Mouse (Mus musculus) heart, adult 8-10 months (tissue): Measurements from ENCODE around the gene Oca2. TPM values are rescaled to one million over a fixed set of nuclear protein-coding genes. Genes with fewer than 3 reads are reported as not detected.
A peak's percentile ranks its signal among the peaks of the same experiment; 100 is the strongest.

Experiments
- DNase-seq: peaks from one replicate; pipeline ENCODE4 v3.0.0; 2022; ENCODE audit warnings: low spot score
- total RNA-seq, 4 experiments: library from RNA; stranded (reverse); gene quantifications; 2 replicates each; pipeline ENCODE4 v1.2.4; 2022

Gene Oca2
- total RNA-seq = not detected

DNA sequence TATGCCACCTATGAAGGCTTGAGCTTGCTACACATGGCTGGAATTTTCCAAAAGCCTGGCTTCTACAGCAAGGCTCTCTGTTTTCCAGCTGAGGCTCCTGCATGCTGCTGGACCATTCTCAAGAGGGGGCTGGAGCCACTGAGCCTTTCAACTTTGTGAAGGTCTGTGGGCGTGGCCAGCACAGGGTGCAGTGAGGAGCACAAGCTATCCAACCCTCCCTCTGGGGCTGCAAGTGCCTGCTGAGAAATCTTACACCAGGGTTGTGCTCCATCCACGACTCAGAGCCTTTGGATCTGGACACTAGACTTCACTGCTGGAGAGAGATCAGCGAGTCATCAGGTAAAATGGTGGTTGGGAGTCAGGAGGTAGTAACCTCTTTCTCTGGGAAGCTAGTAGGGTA, at the start of gene Oca2:
Oca2 (plus strand) TSS at position 218 of the 400 bp plus-strand sequence.
- no peak for DNase-seq

DNA sequence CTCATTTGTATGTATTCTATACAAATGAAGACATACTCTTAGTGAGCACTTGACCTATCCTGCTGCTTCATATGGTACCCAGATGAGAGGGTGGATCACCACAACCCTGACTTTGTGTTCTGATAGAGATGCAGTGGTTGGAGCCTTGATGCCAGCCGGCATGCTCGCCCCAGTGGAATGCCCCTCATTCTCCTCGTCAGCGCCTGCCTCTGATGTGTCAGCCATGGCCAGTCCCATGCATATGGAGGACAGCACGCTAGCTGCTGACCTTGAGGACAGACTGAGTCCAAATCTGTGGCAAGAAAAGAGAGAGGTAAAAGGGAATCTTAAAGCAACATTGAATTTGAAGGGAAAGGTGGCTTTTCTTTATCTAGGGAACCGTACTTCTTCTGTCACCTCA, 48.5 kb upstream of the Oca2 start:
- no peak for DNase-seq

DNA sequence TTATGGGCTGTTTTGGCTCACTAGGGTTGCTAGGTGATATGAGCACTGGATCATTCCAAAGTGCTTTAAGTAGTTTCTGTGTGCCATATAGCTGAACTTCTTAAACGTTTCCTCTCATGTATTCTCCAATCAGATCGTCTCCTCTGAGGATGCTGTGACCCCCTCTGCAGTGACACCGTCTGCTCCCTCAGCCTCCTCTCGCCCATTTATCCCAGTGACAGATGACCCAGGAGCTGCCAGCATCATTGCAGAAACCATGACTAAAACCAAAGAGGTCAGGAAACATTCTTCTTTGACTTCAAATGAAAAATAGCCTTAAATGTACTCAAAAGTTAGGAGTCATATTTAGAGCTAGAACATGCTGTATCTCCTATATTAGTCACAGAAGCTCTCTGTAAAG, 47.9 kb upstream of the Oca2 start:
- DNase-seq = no peak

DNA sequence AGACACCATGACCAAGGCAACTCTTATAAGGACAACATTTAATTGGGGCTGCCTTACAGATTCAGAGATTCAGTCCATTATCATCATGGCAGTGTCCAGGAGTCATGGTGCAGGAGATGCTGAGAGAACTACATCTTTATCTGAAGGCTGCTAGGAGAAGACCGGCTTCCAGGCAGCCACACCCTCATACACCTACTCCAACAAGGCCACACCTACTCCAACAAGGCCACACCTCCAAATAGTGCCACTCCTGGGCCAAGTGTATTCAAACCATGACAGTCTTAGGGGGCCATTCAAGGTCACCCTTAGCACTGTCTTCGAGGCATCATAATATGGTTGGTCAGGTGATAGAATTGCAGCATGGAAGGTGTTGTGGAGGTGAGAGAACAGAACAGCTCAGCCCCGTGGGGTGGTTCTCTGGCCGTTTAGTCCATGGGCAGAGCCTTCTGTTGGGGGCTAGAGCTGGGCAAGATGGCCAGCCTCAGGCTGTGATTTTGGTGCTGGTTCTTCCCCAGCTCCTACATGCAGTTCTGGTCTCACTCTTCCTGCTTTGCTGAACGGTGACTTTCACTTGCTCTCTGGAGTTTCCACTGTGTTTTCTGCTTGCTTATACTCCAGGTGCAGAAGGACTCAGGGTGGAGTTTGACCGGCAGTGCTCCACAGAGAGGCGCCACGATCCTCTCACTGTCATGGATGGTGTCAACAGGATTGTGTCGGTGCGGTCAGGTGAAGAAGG, 37.9 kb upstream of the Oca2 start:
- no peak for DNase-seq

DNA sequence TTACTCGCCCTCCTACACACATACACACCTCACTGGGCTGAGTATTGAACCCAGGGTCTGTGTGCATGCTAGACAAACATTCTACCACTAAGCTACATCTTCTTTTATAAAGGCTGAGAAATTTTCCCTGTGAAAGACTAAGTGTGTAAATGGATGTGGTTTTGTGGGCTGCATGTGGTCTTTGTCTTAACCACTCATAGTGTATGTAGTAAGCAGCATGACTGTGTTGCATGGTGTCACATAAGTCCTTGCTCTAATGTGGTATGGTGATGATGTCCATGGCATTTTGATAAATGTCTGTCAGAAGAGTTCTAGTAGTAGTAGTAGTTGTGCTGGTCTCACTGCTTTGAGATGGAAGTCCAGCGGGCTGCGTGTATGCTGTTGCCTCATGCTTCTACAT, 36.7 kb upstream of the Oca2 start:
- DNase-seq = no peak

DNA sequence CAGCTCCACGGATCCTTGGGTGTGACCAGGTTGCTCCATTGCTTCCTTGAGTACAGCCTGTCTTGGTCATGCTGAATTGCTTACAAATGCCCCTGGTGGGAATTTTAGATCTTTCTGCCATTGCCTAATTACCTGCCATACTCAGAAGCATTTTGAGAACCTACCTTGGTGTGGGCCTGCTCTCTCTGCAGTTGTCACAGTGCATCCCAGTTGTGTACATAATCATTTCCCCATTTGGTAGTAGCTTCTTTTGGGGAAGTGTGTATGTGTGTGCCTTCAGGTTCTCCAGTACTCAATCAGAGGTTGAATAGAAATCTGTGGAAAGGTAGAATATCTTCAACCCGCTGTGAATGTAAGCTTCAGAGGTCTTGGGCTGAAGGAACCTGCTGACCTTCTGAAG, 36.3 kb upstream of the Oca2 start:
- no peak for DNase-seq

DNA sequence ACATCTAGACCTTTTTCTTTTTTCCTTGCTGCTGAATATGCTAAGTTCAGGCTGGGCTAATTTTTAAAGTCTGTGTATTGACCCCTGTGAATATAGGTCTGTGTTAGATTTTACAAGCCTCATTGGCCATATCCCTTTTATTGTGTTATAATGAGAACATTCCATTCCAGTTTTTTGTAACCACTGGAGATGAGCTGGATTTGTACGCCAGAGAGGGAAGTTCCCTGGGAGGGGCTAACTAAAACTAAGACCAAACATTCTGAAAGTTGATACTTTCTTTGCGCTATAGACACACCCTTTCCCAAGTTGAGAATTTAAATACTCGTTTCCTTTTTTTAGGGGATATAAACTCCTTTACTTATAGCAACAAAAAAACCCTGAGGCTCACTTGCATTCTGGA, 34.7 kb upstream of the Oca2 start:
- no peak for DNase-seq

DNA sequence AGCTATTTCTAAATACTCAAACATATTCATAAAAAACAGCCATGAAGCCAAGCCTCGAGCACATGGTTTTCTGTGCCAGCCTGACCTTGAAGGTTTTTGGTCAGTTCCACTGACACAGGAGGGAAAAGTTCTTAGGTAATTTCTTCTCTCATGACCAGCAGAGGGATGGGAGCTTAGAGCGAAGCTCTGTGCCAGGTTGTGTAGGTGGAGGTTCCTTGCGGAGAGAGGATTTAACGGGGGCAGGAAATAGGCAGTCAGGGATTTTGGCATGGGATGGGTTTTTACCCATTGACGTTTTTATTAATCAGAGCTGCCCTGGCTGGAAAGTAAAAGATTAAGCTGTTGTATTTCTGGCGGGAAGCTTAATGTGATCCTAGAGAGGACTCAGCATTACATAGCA, 18.7 kb upstream of the Oca2 start:
- no peak for DNase-seq

DNA sequence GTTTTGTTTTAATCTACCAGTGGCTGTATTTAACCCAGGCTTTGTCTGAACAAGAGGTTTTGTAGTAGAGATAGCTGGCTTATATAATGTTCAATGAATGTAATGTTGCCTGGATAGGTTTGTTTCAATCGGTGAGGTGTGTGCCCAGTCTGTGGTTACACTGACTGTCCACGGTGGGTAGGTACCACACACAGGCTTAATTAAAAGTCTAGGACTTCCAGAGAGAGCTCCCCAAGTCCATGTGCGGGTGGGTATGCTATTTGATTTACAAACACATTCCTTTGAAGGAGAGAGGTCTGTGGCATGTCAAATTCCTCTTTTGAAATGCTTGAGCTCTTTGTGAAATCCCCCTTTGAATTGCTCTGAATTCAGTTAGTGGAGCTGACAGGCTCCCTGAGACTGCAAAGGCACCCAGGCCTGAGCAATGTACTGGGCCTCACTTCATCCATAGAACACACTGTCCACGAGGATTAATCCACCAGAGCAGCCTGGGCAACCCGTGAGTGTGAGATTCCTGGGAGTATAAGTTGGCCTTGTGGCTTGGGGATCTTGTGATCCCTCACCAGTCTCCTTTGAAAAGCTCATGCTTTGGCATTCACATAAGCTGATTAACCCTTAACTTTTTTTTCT, 3.7 kb upstream of the Oca2 start:
- DNase-seq = no peak

DNA sequence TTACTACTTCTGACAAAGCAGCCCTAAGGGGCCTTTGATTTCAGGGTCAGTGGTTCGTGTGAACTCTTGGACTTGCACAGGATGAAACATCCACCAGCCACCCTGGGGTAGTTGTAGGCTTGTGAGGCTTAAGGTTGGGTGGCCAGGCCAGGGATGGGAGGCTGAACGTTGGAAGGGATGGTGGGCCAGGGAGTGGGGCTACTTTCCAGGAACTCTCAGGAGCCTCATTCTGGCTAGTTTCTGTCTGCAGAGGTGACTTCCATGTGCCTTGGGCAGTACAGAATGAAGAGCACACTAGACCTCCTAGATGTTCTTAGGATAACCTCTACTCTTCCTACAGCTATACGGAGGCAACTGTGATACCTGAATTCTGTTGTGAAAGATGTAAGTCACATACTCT, 2.9 kb upstream of the Oca2 start:
- no peak for DNase-seq

DNA sequence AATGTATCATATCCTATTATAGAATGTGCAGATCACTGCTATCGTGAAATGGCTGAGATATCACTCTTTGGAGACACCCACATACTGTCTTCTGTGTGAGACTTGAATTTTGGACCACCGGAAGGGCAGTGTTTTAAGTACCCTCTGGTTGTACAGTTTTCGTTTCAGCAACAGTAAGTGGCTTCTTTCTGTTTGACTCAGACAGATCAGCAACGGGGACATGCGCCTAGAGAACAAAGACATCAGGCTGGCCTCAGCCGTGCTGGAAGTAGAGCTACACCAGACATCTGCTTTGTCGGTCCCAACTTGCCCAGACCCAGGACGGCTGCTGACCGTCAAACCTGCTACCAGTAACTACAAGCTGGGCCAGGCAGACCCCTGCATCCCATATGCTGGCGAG, 15.0 kb downstream of the Oca2 start:
- DNase-seq = no peak

DNA sequence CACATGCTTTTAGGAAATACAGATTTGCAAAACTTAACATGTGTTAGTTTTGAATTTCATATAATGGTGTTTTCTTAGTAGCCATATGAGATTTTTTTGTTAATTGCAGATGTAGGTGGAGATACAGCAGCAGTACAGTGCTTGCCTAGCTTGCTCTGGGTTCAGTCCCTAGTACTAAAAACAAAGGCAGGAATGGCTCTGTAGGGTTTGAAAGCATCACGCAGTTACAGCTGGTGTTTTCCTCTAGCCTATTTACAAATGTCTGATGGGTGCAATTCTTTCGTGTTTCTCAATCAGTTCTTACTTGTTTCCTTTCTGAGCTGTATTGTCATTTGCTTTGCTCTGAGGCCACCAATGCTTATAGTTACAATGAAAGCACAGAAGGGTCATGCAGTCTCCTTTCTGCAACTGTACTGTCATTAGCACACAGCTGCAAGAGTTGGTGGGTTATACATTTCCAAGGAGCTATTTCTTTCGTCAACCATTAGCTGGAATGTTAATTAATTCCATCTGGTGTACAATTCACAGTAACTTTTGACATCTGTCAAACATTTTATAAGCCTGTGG, 18.4 kb downstream of the Oca2 start:
- DNase-seq = no peak

DNA sequence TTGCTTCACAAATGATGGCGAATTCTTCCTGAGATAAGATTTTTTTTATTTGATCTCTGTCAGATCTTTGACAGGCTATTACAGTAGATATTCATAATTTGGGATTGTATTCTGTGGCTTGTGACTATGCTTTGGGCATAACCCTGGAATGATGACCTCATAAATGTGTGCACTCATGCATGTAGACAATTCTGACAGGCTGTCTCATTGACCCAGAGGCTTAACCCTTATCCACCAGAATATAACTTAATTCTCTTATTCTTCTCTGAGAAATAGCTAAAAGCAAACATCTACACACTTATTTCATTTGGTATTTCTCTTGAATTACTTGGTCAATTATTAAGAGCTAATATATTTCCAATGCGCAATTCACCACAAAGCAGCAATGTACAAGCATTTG, 37.9 kb downstream of the Oca2 start:
- DNase-seq = no peak

DNA sequence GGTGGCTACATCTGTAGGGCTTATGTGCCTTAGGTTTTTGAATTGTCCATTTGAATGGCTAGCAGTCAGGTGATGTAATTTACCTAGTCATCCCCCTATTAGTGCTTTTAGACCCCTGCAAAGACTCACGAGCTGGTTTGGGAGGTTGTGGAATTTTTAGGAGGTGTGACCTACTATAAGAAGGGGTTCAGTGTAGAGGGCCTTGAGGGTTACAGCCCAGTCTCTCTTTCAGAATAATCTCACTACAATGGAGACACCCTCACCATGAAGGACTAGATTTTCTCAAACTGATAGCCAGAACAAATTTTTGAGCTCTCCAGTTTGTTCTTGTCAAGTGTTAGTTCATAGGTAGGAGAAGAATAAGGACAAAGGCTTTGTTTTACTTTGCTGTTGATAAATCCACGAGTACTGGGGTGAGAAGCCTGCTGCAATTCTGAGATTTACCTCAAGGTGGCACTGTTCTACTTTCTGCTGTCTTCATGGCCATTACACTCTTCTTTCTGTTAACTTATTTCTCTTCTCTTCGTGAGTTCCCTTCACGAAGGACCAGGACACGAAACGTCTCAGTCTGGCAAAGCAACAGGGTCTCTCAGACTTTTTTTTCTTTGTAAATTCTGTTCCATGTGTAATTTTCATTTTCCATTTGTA, 52.0 kb downstream of the Oca2 start:
- DNase-seq = peak; percentile 26

DNA sequence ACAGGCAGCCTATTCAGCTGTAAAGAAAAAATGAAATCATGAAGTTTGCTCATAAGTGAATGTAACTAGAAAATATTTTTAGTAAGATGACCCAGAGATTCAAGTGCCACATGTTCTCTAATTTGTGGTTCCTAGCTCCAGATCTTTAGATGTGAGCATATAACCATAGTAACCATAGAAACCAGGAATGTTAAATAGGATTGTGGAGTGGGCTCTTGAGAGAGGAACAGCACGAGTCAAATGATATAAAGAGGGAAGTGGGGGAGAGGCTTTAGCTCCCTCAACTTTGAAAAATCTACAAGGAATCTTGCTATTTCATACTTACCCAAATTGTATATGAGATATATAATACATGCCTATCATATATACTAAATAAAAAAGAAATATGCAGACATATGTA, 64.8 kb downstream of the Oca2 start:
- no peak for DNase-seq

DNA sequence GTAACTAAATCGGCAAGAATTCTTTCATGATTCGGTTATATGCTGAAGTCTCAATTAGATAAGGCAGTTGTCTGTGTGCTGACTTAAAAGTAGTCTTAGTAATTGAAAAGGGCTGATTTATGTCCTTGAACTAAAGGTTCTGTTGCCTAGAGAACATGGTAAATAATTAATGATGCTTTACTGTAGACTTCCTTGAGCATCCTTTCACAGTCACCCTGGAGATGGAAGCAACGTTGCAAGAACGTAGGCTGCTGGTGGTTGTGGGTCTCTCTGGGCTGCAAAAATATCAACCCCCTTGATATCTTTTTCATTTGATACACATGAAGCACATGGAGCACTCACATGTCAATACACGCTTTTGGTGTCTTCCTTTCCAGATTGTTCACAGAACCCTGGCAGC, 74.8 kb downstream of the Oca2 start:
- DNase-seq = no peak

DNA sequence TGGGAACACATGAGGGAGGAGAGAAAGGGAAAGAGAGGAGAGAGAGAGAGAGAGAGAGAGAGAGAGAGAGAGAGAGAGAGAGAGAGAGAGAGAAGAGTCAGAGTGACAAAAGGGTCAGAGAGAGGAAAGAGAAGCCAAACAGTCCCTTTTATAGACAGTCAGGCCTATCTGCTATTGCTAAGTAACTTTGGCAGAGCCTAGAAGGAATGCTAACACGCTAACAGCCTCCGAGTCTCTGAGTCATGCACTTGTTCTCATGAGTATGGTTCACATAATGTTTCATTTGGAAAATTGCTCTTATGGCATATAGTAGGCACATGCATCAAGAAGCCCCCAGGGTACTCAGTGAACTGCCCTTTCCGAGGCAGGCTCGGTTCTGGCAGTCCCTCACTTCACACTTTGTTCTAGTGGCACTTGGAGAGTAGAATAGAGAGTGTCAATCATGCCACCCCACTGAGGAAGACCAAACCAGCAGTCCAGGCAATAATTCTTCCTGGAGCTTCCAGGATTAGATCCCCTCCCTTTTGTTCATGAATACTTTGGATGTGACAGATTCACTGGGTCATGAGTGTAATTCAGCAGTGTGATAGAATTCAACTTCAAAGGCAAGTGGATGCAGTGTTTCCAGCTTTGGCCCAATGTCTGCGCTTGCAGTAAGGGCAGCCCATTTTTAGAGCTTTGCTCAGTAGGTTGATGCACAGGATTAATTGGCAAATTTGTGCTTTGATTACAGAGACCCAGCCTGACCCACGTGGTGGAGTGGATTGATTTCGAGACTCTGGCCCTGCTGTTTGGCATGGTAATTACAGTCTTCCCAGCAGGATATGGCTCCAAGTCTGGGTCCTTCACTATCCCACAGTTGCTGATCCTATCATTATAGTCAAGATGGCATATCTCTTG, 76.3 kb downstream of the Oca2 start:
- no peak for DNase-seq

DNA sequence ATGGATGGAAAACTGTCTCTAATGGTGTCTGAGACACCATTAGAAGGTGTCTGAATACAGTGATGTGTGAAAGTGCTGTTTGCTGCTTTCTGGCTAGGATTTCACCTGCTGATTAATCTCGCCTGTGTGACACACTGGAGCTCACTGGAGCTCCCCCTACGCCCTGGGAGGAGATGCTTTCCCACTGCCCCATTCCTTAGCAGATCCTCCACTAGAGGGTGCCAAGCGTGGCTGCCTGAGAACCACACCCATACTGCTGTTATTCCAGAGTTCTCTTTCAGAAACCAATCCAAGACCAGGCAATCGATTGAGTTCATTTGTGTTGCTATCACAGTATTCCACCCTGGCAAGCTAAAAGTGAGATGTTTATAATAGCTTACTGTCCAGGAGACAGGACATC, 88.2 kb downstream of the Oca2 start:
- DNase-seq = no peak

DNA sequence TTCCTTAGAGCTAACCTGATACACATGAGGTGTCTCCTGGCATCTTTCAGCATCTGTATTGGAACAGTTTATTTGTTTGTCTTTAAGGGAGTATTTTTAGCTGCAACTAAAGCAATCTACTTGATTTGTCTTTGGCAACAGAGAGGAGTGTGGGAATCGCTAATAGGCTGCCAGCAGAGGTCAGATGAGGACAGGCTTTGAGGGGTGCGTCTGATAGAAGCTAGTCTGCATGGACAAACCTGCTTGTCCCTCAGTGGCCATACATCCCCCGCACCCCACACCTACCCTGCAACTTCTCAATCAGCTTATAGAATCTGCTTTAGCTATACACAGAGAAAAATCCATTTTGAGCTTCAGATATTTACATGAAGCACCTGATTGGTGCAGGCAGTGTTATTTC, 109.0 kb downstream of the Oca2 start:
- DNase-seq = peak; percentile 2

DNA sequence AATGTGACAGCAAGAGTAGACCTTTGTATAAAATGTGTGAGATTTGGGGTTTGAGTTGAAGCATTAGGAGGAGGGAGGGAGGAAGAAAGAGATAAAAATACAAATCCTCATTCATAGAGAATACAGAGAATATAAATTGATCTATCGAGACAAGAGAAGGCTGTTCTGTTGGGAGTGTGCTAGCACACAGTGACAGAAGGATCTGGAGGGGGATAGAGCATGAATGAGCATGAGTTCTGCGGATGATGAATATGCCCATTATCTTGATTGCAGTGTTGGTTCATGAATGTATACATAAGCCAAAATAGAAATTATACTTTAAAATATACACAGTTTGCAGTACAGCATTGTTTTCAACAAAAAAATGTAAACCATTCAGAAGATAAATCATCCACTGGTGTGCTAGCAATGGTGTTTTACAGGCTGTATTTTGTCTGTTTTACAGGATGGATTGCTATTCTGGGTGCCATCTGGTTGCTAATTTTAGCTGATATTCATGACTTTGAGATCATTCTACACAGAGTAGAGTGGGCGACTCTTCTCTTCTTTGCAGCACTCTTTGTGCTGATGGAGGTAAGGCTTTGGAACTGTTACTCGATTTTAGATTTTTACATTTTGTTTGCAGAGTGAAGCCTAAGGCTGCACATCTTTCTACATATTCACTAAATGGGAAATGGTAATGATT, 117.2 kb downstream of the Oca2 start:
- no peak for DNase-seq

DNA sequence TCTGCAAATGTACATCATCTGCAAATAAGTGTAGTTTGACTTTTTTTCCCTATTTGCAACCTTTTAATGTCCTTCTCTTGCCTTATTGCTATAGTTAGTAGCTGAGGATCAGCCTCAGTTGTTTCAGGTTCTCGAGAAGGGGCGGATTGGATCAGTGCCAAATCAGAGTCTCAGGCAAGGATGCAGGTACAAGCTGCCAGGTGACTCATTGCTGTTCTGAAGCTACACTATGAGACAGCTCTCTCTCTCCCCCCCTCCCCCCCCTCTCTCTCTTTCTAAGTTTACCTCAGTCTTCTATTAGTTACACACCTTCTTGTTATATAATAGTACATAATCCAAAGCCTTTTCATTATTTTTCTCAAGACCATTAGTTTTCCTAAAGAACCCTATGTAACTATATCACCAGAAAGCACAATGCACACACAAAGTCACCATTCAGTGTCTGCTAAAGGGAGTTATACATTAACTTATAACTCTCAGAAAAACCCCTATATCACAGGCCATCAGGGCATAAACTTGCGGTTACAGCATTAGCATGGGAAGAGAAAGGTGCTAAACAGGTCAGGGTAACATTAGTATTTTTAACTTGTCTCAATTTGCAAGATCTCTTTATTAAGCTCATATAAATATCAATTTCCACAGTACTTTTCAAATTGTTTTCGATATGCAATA, 142.3 kb downstream of the Oca2 start:
- DNase-seq = no peak
